Mouse (Mus musculus) hindbrain, embryonic 16.5 days (tissue): ENCODE measurements around the gene Sptlc2. TPM values are rescaled to one million over a fixed set of nuclear protein-coding genes. Genes with fewer than 3 reads are reported as not detected.

Experiments
- ATAC-seq: fragments of 200-750 bp; cut with Nextera tagmentation; 2 replicates; pipeline ENCODE4 v1.8.0; 2017; ENCODE audit warnings: moderate TSS enrichment, moderate library complexity
- H3K27ac ChIP-seq: fragments of 300-500 bp; sonication (generic); 2 replicates; pipeline ENCODE4 v1.5.1; 2014; ENCODE audit warnings: low read depth, mild to moderate bottlenecking, control low read depth, low read length, moderate library complexity
- H3K27me3 ChIP-seq: fragments of 300-500 bp; sonication (generic); replicated peaks from 2 replicates; pipeline ENCODE4 v1.6.1; 2014; ENCODE audit warnings: low read length; ENCODE audit not compliant: control insufficient read depth, insufficient read depth
- H3K36me3 ChIP-seq: fragments of 300-500 bp; sonication (generic); 2 replicates; pipeline ENCODE4 v1.6.1; 2014; ENCODE audit warnings: mild to moderate bottlenecking, low read length, moderate library complexity, mixed read lengths; ENCODE audit not compliant: control insufficient read depth, insufficient read depth
- H3K4me1 ChIP-seq: fragments of 300-500 bp; sonication (generic); 2 replicates; pipeline ENCODE4 v1.6.1; 2014; ENCODE audit warnings: low read depth, low read length; ENCODE audit not compliant: control insufficient read depth, insufficient read depth
- H3K4me2 ChIP-seq: fragments of 300-500 bp; sonication (generic); 2 replicates; pipeline ENCODE4 v1.6.1; 2014; ENCODE audit warnings: mild to moderate bottlenecking, low read length, control low read depth, moderate library complexity
- H3K4me3 ChIP-seq: fragments of 300-500 bp; sonication (generic); 2 replicates; pipeline ENCODE4 v1.5.1; 2014; ENCODE audit warnings: mild to moderate bottlenecking, low read length, control low read depth, moderate library complexity
- H3K9ac ChIP-seq: fragments of 300-500 bp; sonication (generic); 2 replicates; pipeline ENCODE4 v1.6.1; 2014; ENCODE audit warnings: low read depth, mild to moderate bottlenecking, control low read depth, low read length, moderate library complexity
- H3K9me3 ChIP-seq: fragments of 300-500 bp; sonication (generic); 2 replicates; pipeline ENCODE4 v1.6.1; 2014; ENCODE audit warnings: mild to moderate bottlenecking, low read length, moderate library complexity; ENCODE audit not compliant: control insufficient read depth
- WGBS: fragments of 180-500 bp; shearing (Covaris S2); extraction: QIAGEN DNeasy Blood & Tissue Kit; methylation state at CpG from one replicate; pipeline ENCODE4 v1.1.7; 2014; 5-methylcytosine and 5-hydroxymethylcytosine counted together
- microRNA-seq: library from miRNA; unstranded; fragments of <30 nt; microRNA quantifications from one replicate; pipeline ENCODE4, GENCODE M21; 2017
- polyA plus RNA-seq: library from polyadenylated mRNA; unstranded; fragments of >200 nt; fragmentation: Nextera tagmentation; extraction: Ambion mirVana; gene quantifications from 2 replicates; pipeline ENCODE4 v1.2.1, GENCODE M21; 2015

Gene Sptlc2
- polyA plus RNA-seq, 1 experiment from 2014 or later = 68.5 TPM

DNA sequence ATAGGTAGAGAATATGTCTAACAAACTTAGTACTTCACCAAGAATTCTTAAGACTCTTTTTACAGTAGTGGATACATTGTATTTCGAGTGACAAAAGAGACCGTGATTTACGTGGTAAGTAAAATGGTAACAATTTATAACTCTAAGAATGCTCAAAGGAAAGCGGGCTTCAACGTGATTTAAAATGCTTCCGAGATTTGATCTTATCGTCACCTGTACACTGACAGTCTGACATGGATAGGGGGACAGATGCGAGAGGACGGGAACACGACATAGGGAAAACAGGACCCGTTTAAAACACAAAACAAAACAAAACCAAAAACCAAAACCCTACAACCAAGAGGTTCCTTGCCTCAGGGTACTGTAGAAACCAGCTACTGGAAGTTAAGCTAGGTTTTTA lies 122.7 kb downstream of the Sptlc2 start:
- 25% methylated on average over 11 of the region's 11 CpGs for WGBS
- H3K4me3 ChIP-seq = peak overlapping the region; percentile 90
- no peaks in the 10 kb centered on the region for H3K27me3 ChIP-seq
- peak overlapping the region; percentile 93 for H3K9ac ChIP-seq
- no peak for ATAC-seq
- H3K27ac ChIP-seq = peak overlapping the region; percentile 92
- H3K4me1 ChIP-seq = peaks cover 21% of the 10 kb centered on the region
- H3K4me2 ChIP-seq = peak overlapping the region; percentile 77
- H3K9me3 ChIP-seq = no peaks in the 10 kb centered on the region
- peaks cover 15% of the 10 kb centered on the region for H3K36me3 ChIP-seq

DNA sequence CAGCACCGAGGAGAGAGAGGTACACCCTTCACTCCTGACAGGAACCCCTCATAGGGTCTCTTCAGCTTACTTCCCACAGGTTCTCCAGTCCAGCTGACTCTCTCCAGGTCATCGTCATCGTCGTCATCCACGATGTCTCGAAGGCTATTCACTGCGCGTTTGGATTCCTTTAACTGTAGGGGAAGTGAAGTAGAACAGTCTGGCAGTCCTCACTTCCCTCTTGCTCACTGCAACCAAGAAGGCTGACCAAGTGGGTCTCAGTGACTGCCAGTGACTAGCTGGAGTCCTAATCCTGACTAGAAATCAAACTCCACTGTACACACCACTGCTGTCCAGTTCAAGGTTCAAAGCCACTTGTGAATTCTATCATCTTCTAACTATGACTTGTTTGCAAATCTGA lies 127.6 kb downstream of the Sptlc2 start:
- no peaks in the 10 kb centered on the region for H3K9me3 ChIP-seq
- no peak for ATAC-seq
- WGBS = 97% methylated on average over 8 of the region's 8 CpGs
- no peaks in the 10 kb centered on the region for H3K27me3 ChIP-seq
- no peak overlapping the region for H3K27ac ChIP-seq
- no peak overlapping the region for H3K4me2 ChIP-seq
- H3K4me3 ChIP-seq = no peak overlapping the region
- peaks cover 8% of the 10 kb centered on the region for H3K4me1 ChIP-seq
- peaks cover 43% of the 10 kb centered on the region for H3K36me3 ChIP-seq
- no peak overlapping the region for H3K9ac ChIP-seq

DNA sequence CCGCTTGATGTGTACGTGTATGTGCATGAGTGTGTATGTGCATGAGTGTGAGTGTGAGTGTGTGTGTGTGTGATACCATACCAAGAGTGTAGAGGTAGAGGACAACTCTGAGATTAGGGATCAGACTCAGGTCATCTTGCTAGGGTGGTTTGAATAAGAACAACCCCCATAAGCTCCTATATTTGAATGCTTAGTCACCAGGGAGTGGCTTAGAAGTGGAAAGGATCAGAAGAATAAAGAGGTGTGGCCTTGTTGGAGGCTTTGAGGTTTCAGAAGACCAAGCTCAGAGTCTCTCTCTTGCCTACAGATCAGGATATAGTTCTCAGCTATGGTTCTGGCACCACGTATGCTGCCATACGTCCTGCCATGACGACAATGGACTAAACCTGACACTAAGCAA lies 131.5 kb downstream of the Sptlc2 start:
- no peak overlapping the region for H3K4me2 ChIP-seq
- no peak overlapping the region for H3K4me3 ChIP-seq
- ATAC-seq = no peak
- over 99% methylated on average over 5 of the region's 5 CpGs for WGBS
- H3K36me3 ChIP-seq = peaks cover 50% of the 10 kb centered on the region
- no peak overlapping the region for H3K27ac ChIP-seq
- H3K9me3 ChIP-seq = no peaks in the 10 kb centered on the region
- H3K27me3 ChIP-seq = no peaks in the 10 kb centered on the region
- H3K9ac ChIP-seq = no peak overlapping the region
- H3K4me1 ChIP-seq = no peaks in the 10 kb centered on the region

Small RNAs within 50 kb of the gene (microRNA-seq; reads per million reads assigned to microRNA genes)
- gene Gm47293 (not detected), gene Mir3068 (47.1 reads per million, percentile 40 among the genes with 10 or more reads in this experiment)

Other genes starting within 250 kb of the Sptlc2 start
- gene Gstz1, start 241.2 kb downstream of the Sptlc2 start, polyA plus RNA-seq = 26.3 and 33.8 TPM in 2 replicates
- 15.2 and 16.3 TPM in 2 replicates for gene Pomt2, start 240.4 kb downstream of the Sptlc2 start, polyA plus RNA-seq
- gene Samd15, start 188.6 kb downstream of the Sptlc2 start, polyA plus RNA-seq = 1.7 and 1.9 TPM in 2 replicates
- gene Tmed8, start 187.9 kb downstream of the Sptlc2 start, polyA plus RNA-seq = 4.2 and 5.0 TPM in 2 replicates
- gene Noxred1, start 149.6 kb downstream of the Sptlc2 start, polyA plus RNA-seq = 0.94 and 0.96 TPM in 2 replicates
- 52.1 and 55.4 TPM in 2 replicates for gene Vipas39, start 122.1 kb downstream of the Sptlc2 start, polyA plus RNA-seq
- 213 and 222 TPM in 2 replicates for gene Ahsa1, start 121.9 kb downstream of the Sptlc2 start, polyA plus RNA-seq
- gene Ism2, start 88.7 kb downstream of the Sptlc2 start, polyA plus RNA-seq = 1.1 and 1.4 TPM in 2 replicates
- 185 and 200 TPM in 2 replicates for gene Slirp, start 55.5 kb upstream of the Sptlc2 start, polyA plus RNA-seq
- 35.4 and 37.1 TPM in 2 replicates for gene Alkbh1, start 55.7 kb upstream of the Sptlc2 start, polyA plus RNA-seq
- gene Snw1, start 83.9 kb upstream of the Sptlc2 start, polyA plus RNA-seq = 92.7 and 99.0 TPM in 2 replicates
- not detected in 2 replicates for gene Gm5788, start 106.4 kb upstream of the Sptlc2 start, polyA plus RNA-seq
- not detected in 2 replicates for gene Gm8300, start 126.0 kb upstream of the Sptlc2 start, polyA plus RNA-seq
- gene Oog1, start 214.3 kb upstream of the Sptlc2 start, polyA plus RNA-seq = not detected in 2 replicates
- not detected in 2 replicates for gene Gm4027, start 230.5 kb upstream of the Sptlc2 start, polyA plus RNA-seq